Mouse (Mus musculus) liver, postnatal 0 days (tissue): ENCODE measurements around the gene Gm49387.

Experiments
- CTCF ChIP-seq: sonication (generic); IDR thresholded peaks from 2 replicates; pipeline ENCODE4 v1.5.1; 2016; ENCODE audit warnings: antibody characterized with exemption, low read depth
- EP300 ChIP-seq: IDR thresholded peaks from 2 replicates; pipeline ENCODE4 v1.6.1; 2016; ENCODE audit warnings: antibody characterized with exemption, low read depth, mild to moderate bottlenecking

GRCm38 (mm10) chr14:31556526-31557260 is 84.0 kb downstream of the Gm49387 start:
- TF ChIP-seq CTCF (no peak), EP300 (no peak)
